Mouse (Mus musculus) C2C12 (cell line): Measurements from ENCODE around the gene Mybph. TPM values are rescaled to one million over a fixed set of nuclear protein-coding genes. Genes with fewer than 3 reads are reported as not detected.

ENCODE experiments used
- H3K27me3 ChIP-seq: one replicate; pipeline ENCODE4 v1.6.1; 2011; ENCODE audit not compliant: control insufficient read depth, insufficient read depth, insufficient read length
- H3K36me3 ChIP-seq: one replicate; pipeline ENCODE4 v1.6.1; 2011; ENCODE audit not compliant: control insufficient read depth, insufficient read depth
- H3K4me3 ChIP-seq: one replicate; pipeline ENCODE4 v1.5.1; 2011; ENCODE audit warnings: mild to moderate bottlenecking, control low read depth; ENCODE audit not compliant: poor library complexity, insufficient read depth, severe bottlenecking
- H3K79me2 ChIP-seq: one replicate; pipeline ENCODE4 v1.6.1; 2011; ENCODE audit not compliant: control insufficient read depth, insufficient read depth
- H3K79me3 ChIP-seq: one replicate; pipeline ENCODE4 v1.6.1; 2011; ENCODE audit warnings: low read depth, control low read depth
- H3ac ChIP-seq: one replicate; pipeline ENCODE3; 2011; ENCODE audit warnings: low read depth; ENCODE audit not compliant: control insufficient read depth, insufficient read length
- CEBPB ChIP-seq: IDR thresholded peaks from one replicate; pipeline ENCODE4 v1.6.1; 2011; ENCODE audit warnings: low read depth, mild to moderate bottlenecking, control low read depth, moderate library complexity
- CTCF ChIP-seq: IDR thresholded peaks from one replicate; pipeline ENCODE4 v1.5.1; 2011; ENCODE audit not compliant: control insufficient read depth, insufficient read depth, insufficient read length
- FOSL1 ChIP-seq: IDR thresholded peaks from one replicate; pipeline ENCODE4 v1.8.0; 2011; ENCODE audit warnings: mild to moderate bottlenecking, low read length; ENCODE audit not compliant: poor library complexity, insufficient read depth, severe bottlenecking
- MAX ChIP-seq: IDR thresholded peaks from one replicate; pipeline ENCODE4 v1.6.1; 2011; ENCODE audit warnings: mild to moderate bottlenecking, control low read depth
- MYOD1 ChIP-seq: IDR thresholded peaks from one replicate; pipeline ENCODE4 v1.6.1; 2011; ENCODE audit warnings: low read depth; ENCODE audit not compliant: control insufficient read depth, insufficient read length
- MYOG ChIP-seq: IDR thresholded peaks from one replicate; pipeline ENCODE4 v1.6.1; 2011; ENCODE audit not compliant: control insufficient read depth, insufficient read length; ENCODE audit errors: extremely low read depth
- USF1 ChIP-seq: IDR thresholded peaks from one replicate; pipeline ENCODE4 v1.6.1; 2011; ENCODE audit warnings: low read depth, mild to moderate bottlenecking, control low read depth, moderate library complexity
- polyA plus RNA-seq: library from polyadenylated mRNA; unstranded; fragments of >200 nt; fragmentation: generic; extraction: Trizol; gene quantifications from one replicate; pipeline ENCODE4 v1.2.1, GENCODE M21; 2012; ENCODE audit warnings: missing spikeins

Gene Mybph
- polyA plus RNA-seq, 1 experiment = 1.4 TPM

DNA sequence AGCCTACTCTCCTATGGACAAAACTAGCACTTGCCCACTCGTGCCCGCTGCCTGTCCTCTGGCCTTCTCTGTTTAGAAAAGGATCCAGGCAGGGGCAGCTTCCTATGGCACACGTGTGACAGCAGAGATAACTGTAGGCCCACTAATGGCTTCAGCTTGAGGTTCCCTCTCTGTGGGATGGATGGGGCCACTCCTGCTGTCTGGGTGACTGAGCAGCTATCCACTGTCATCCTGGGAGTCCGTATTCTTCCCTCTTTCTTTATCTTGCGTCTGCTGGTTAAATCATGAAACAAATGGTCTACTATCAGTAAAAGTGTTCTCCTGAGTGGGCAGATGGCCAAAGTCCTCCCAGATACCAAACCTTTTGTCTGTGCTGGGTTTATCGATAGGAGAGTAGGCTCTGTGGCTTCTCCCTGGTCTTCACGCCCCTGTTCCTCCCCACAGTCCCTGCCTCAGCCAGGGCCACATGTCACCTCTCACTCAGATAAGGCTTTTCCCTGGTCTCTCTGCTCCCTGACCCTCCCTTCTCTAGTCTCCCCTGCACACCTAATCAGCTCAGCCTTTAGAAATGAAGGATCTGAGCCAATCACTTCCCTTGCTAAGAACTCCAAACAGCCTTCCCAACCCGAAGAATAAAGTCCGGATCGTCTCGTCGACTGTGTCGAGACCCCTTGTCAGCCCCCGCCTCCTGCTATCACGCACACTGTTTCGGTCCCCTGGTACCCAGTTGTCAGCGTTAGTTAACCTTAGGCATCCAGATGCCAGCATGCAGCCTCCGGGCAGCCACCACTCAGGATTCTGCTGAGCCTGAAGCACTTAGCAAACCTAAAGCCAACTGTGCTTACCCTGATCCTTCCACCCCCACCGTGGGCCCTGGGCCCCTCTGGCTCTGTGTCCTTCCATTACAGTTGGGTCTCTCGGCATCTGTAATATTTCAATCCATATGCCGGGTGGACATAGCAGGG is 40.3 kb upstream of the Mybph start:
- no peaks in the 10 kb centered on the region for H3K79me2 ChIP-seq
- H3K4me3 ChIP-seq = no peak overlapping the region
- no peak overlapping the region for H3ac ChIP-seq
- H3K79me3 ChIP-seq = no peaks in the 10 kb centered on the region
- H3K36me3 ChIP-seq = no peaks in the 10 kb centered on the region
- peaks cover 22% of the 10 kb centered on the region for H3K27me3 ChIP-seq
- TF ChIP-seq MYOG = no peak
- TF ChIP-seq MYOD1 = no peak
- TF ChIP-seq USF1 = no peak
- no peak for TF ChIP-seq MAX
- TF ChIP-seq FOSL1 = no peak
- TF ChIP-seq CTCF = no peak
- TF ChIP-seq CEBPB = no peak

DNA sequence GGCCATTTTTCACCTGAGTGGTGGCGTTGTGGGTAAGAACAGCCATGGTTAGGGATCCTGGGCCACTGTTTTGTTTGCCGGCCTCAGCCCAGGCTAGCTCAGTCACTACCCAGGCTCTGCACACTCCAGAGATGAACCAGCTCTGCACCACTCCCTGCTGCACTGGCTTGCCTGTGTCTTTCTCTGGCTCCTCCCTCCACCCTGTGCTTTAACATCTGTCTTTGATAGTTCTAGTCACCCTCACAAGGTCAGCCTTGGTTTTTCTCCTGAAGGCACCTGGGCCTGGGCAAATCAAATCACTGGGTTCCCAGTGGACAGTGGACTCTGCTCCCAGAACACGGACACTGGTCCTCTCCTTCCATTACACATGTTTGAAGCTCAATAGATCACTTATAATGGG is 39.1 kb upstream of the Mybph start:
- Histone ChIP-seq H3K4me3 (no peak overlapping the region), H3K27me3 (peaks cover 18% of the 10 kb centered on the region), H3K79me2 (no peaks in the 10 kb centered on the region), H3K79me3 (no peaks in the 10 kb centered on the region), H3ac (no peak overlapping the region), H3K36me3 (no peaks in the 10 kb centered on the region)
- TF ChIP-seq CEBPB = no peak

DNA sequence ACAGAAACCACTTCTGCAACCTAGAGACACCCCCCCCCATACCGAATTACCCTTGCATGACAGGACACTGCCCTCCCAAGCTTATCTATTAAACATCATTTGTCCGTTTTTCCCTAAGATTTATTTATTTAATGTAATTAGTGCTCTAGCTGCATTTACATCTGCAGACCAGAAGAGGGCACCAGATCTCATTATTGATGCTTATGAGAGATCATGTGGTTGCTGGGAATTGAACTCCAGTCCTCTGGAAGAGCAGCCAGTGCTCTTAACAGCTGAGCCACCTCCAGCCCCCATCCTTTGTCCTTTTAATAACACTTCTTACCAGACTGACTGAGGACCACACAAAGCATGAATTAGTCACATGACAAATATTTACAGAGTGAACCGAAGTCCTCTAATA is 38.6 kb upstream of the Mybph start:
- Histone ChIP-seq H3ac (no peak overlapping the region), H3K4me3 (no peak overlapping the region), H3K79me2 (no peaks in the 10 kb centered on the region), H3K27me3 (peaks cover 16% of the 10 kb centered on the region), H3K79me3 (no peaks in the 10 kb centered on the region), H3K36me3 (no peaks in the 10 kb centered on the region)
- TF ChIP-seq MAX = no peak
- no peak for TF ChIP-seq MYOD1

DNA sequence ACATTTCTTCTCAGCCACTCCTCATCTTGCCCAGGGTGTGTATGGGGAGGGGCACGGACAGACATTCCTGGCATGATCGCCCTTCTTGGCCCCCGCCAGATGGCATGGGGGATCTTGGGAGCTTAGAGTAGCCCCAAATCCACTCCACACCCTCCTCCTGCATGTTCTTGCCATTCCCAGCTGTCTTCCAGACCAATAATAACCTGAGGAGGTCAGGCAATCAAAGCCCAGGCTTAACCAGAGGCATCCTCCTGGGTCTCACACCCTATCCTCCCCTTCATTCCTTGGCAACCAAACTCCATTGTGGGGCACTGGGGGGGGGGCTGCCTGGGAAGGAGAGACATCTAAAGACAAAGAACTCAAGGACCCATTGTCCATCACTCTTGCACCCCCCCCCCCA is 32.8 kb upstream of the Mybph start:
- no peak for TF ChIP-seq FOSL1
- TF ChIP-seq CEBPB = no peak
- no peak for TF ChIP-seq MYOG
- TF ChIP-seq CTCF = no peak
- TF ChIP-seq USF1 = no peak
- no peak for TF ChIP-seq MYOD1
- TF ChIP-seq MAX = no peak
- Histone ChIP-seq H3K79me2 (no peaks in the 10 kb centered on the region), H3K79me3 (no peaks in the 10 kb centered on the region), H3K27me3 (peaks cover 7% of the 10 kb centered on the region), H3ac (no peak overlapping the region), H3K4me3 (no peak overlapping the region), H3K36me3 (no peaks in the 10 kb centered on the region)

DNA sequence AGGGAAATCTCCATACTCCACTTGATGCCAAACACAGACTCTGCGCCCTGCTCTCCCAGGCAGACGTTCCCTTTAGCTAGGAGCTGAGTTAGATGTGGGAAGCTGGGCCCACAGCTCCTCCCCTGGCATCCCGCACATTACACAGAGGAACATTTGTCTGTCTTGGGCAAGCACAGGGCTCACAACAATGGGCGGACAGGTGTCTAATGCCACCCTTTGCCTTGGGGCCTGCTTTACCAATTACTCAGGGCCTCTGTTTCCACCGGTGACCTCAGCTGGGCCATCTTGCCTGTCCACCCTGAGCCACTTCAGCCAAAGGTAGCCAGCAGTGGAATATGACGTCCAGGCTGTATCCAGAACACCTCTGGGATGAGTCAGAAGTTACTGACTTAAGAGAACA is 31.8 kb upstream of the Mybph start:
- H3K4me3 ChIP-seq = no peak overlapping the region
- H3K36me3 ChIP-seq = no peaks in the 10 kb centered on the region
- no peak overlapping the region for H3ac ChIP-seq
- no peaks in the 10 kb centered on the region for H3K79me2 ChIP-seq
- H3K79me3 ChIP-seq = no peaks in the 10 kb centered on the region
- TF ChIP-seq MYOG = no peak
- H3K27me3 ChIP-seq = peaks cover 7% of the 10 kb centered on the region

DNA sequence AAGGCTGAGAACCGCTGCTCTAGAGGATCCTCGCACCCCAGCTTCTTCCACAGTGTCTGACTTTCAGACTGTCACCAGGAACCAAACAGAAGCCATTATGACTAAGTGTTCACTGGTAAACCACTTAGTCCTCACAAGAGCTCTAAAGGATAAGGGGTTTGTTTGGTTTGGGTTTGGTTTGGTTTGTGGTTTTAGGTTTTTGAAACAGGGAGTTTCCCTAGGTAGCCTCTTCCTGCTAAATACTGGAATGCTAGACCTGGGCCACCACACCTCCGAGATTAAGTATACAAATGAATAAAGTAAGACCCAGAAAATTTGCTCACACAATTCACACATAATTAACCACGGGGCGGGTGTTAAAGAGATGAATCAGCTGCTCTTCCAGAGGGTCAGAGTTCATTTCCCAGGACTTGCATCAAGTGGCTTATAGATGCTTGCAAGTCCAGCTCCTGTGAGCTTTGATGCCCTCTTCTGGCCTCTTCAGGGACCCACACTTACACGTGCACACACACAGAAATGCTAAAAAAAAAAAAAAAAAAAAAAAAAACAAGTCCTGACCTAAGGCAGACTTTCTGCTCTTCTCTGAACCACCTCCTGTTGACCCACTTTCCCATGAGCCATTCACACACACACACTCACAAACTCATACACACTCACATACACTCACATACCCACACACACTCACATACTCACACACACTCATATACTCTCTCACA is 30.6 kb upstream of the Mybph start:
- H3K79me2 ChIP-seq = no peaks in the 10 kb centered on the region
- TF ChIP-seq FOSL1 (no peak), MAX (no peak), MYOD1 (no peak), USF1 (no peak), MYOG (no peak), CEBPB (no peak), CTCF (no peak)
- H3K27me3 ChIP-seq = peaks cover 12% of the 10 kb centered on the region
- no peaks in the 10 kb centered on the region for H3K79me3 ChIP-seq
- H3K4me3 ChIP-seq = no peak overlapping the region
- H3K36me3 ChIP-seq = no peaks in the 10 kb centered on the region
- no peak overlapping the region for H3ac ChIP-seq
